Mouse (Mus musculus) ES-E14 (cell line): ENCODE results near the gene Col25a1.

ENCODE experiments used
- HCFC1 ChIP-seq: IDR thresholded peaks from 2 replicates; pipeline ENCODE4 v1.6.1; 2012; ENCODE audit warnings: low read length, inconsistent platforms, borderline replicate concordance; ENCODE audit not compliant: insufficient read depth
- ZC3H11A ChIP-seq: IDR thresholded peaks from 2 replicates; pipeline ENCODE4 v1.6.1; 2012; ENCODE audit warnings: low read depth, mild to moderate bottlenecking, inconsistent platforms, low read length, borderline replicate concordance

- TF ChIP-seq HCFC1 (no peak), ZC3H11A (no peak)
Observed at GRCm38 (mm10) chr3:130617439-130617898, 486.2 kb downstream of the Col25a1 start, which contains the start of gene Etnppl.
